Mouse (Mus musculus): ENCODE results near the gene Dqx1. TPM values are rescaled to one million over a fixed set of nuclear protein-coding genes. Genes with fewer than 3 reads are reported as not detected.

The Dqx1 gene
- 1.5 and 1.6 TPM in 2 replicates for polyA plus RNA-seq (2016; fragmentation: Nextera tagmentation; extraction: Ambion mirVana)

DNA sequence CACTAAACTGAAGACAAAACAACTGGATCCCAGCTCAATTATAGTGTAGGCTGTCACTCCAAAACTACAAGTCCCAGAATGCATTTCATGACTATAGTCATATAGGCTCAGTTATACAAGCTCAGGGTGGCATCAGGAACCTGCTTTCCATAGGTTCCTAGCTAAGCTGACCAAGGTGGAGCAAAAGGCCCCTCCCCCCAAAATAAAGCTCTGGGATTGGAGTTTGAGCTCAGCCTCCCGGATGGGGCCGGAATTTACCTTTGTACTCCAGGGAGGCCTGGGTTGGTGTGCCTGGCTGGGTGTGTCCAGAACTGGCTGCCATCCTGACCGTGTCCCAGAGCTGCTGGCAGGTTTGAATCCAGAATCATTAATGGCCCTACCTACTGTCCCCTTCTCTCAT is at the start of gene Dqx1:
TSS of gene Dqx1 (plus strand) at position 55 of the 400 bp plus-strand sequence.
- peaks cover 14% of the 10 kb centered on the region for H3K36me3 ChIP-seq
- no peak within 1 kb of the TSS for H3K4me2 ChIP-seq (replicated peaks)
- WGBS = 35% methylated on average over 3 of the region's 3 CpGs
- H3K4me1 ChIP-seq = peaks cover 17% of the 10 kb centered on the region
- ATAC-seq (ENCODE audit: insufficient number of reproducible peaks, insufficient read depth, low FRiP score, low TSS enrichment) = no peak
- H3K9ac ChIP-seq = no peak within 1 kb of the TSS
- H3K27me3 ChIP-seq = peaks cover 21% of the 10 kb centered on the region
- no peak within 1 kb of the TSS for H3K27ac ChIP-seq
- no peak within 1 kb of the TSS for H3K4me3 ChIP-seq
- no peaks in the 10 kb centered on the region for H3K9me3 ChIP-seq

DNA sequence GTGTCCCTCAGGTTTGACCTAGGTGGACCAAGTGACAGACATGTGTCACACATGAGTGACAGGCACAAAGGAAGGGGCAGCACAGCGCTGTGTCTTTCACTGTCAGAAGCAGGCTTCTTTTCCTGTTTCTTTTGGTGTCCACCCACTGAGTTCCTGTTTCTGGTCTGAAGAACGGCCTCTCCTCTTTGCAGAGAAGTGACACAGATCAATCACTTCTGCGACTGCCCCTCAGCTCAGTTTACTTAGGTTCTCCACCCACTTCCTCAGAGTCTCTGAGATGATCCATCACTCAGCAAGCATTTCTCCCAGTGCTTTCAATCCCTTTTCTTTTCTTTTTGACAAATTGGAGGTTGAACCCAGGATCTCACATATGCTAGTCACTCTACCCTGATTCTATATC is 49.0 kb upstream of the Dqx1 start:
- Histone ChIP-seq H3K4me2 (replicated peaks) (no peak overlapping the region), H3K9ac (no peak overlapping the region), H3K4me1 (0 out of 2 replicates have a peak, but pooled peaks cover 6% of the 10 kb centered on the region), H3K27me3 (no peaks in the 10 kb centered on the region), H3K27ac (no peak overlapping the region), H3K36me3 (no peaks in the 10 kb centered on the region), H3K4me3 (no peak overlapping the region), H3K9me3 (no peaks in the 10 kb centered on the region)
- ATAC-seq (ENCODE audit: insufficient number of reproducible peaks, insufficient read depth, low FRiP score, low TSS enrichment) = no peak
- 64% methylated on average over 3 of the region's 3 CpGs for WGBS

GRCm38 (mm10) chr6:83010010-83010409 is 47.6 kb upstream of the Dqx1 start:
- 63% methylated on average over 7 of the region's 7 CpGs for WGBS
- Histone ChIP-seq H3K9me3 (no peaks in the 10 kb centered on the region), H3K4me2 (replicated peaks) (no peak overlapping the region), H3K36me3 (no peaks in the 10 kb centered on the region), H3K9ac (no peak overlapping the region), H3K4me1 (0 out of 2 replicates have a peak, but pooled peaks cover 4% of the 10 kb centered on the region), H3K4me3 (no peak overlapping the region), H3K27me3 (no peaks in the 10 kb centered on the region), H3K27ac (no peak overlapping the region)
- no peak for ATAC-seq (ENCODE audit: insufficient number of reproducible peaks, insufficient read depth, low FRiP score, low TSS enrichment)

DNA sequence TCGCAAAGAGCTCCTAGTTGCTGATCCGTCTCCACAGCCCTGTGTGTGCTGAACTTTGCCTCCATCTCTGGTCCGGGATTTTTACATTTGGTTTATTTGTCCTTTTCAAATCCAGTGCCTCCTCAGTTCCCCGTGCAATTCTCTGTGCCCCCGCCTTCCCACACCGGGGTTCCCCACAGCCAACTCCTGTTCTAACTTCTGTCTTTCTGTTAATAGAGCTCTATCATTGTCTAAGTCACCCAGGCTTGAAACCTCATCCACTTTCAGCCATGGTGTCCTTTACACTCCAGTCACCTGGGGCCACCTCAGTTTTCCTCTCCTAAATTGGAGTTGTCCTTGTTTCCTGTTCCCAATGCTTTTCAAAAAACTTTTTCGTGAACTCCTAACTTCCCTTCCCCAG is 46.4 kb upstream of the Dqx1 start:
- no peaks in the 10 kb centered on the region for H3K36me3 ChIP-seq
- no peaks in the 10 kb centered on the region for H3K9me3 ChIP-seq
- WGBS = 86% methylated on average over 7 of the region's 7 CpGs
- no peak overlapping the region for H3K4me2 ChIP-seq (replicated peaks)
- H3K27me3 ChIP-seq = no peaks in the 10 kb centered on the region
- H3K27ac ChIP-seq = no peak overlapping the region
- no peak for ATAC-seq (ENCODE audit: insufficient number of reproducible peaks, insufficient read depth, low FRiP score, low TSS enrichment)
- H3K4me3 ChIP-seq = no peak overlapping the region
- H3K4me1 ChIP-seq = no peaks in the 10 kb centered on the region
- no peak overlapping the region for H3K9ac ChIP-seq

DNA sequence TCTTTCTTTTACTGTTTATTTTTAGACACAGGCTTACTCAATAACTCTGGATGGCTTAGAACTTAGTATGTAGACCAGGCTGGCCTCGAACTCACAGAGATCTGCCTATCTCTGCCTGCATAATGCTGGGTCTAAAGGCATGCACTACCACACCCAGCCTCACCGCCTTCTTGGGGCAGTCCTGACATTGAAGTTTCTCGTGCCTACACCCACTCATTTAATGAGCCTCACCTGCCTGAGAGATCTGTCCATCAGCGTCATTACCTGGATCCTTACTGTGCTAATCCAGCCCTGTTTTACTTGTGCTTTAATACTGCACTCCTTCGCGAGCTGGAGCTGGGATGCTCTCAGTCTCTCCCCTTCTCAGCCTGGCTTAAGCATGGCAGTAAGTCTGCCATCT is 45.9 kb upstream of the Dqx1 start:
- ATAC-seq (ENCODE audit: insufficient number of reproducible peaks, insufficient read depth, low FRiP score, low TSS enrichment) = no peak
- 74% methylated on average over 6 of the region's 6 CpGs for WGBS
- H3K4me2 ChIP-seq (replicated peaks) = no peak overlapping the region
- no peaks in the 10 kb centered on the region for H3K27me3 ChIP-seq
- no peak overlapping the region for H3K4me3 ChIP-seq
- H3K9ac ChIP-seq = no peak overlapping the region
- H3K4me1 ChIP-seq = no peaks in the 10 kb centered on the region
- H3K27ac ChIP-seq = no peak overlapping the region
- no peaks in the 10 kb centered on the region for H3K9me3 ChIP-seq
- no peaks in the 10 kb centered on the region for H3K36me3 ChIP-seq

DNA sequence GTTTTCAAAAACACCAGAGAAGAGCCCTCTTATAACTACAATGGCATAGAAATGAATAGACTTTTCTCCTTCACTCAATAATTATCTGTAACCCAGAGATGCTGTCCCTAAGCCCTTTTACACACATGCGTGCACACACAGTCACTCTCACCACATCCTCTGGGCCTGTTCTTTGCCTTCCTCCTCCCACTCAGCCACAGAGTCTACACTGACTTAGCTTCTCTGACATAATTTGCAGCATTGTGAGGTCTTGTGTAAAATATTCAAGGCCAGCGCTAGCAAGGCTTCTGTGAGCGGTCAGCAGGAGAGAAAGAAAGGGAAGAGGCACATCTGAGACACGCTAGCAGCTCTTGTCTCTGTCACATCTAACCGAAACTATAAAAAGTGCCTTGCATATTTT is 44.2 kb upstream of the Dqx1 start:
- H3K36me3 ChIP-seq = no peaks in the 10 kb centered on the region
- no peaks in the 10 kb centered on the region for H3K4me1 ChIP-seq
- H3K9ac ChIP-seq = no peak overlapping the region
- ATAC-seq (ENCODE audit: insufficient number of reproducible peaks, insufficient read depth, low FRiP score, low TSS enrichment) = no peak
- no peaks in the 10 kb centered on the region for H3K9me3 ChIP-seq
- no peak overlapping the region for H3K4me3 ChIP-seq
- H3K27me3 ChIP-seq = no peaks in the 10 kb centered on the region
- WGBS = 71% methylated on average over 5 of the region's 5 CpGs
- 0 out of 2 replicates have a peak overlapping the region, but pooled peaks have one; percentile 63 for H3K27ac ChIP-seq
- H3K4me2 ChIP-seq (replicated peaks) = no peak overlapping the region

GRCm38 (mm10) chr6:83014482-83015466 is 42.9 kb upstream of the Dqx1 start:
- no peaks in the 10 kb centered on the region for H3K4me1 ChIP-seq
- H3K27ac ChIP-seq = no peak overlapping the region
- no peaks in the 10 kb centered on the region for H3K9me3 ChIP-seq
- H3K4me3 ChIP-seq = no peak overlapping the region
- no peaks in the 10 kb centered on the region for H3K27me3 ChIP-seq
- 71% methylated on average over 12 of the region's 12 CpGs for WGBS
- no peak for ATAC-seq (ENCODE audit: insufficient number of reproducible peaks, insufficient read depth, low FRiP score, low TSS enrichment)
- H3K36me3 ChIP-seq = no peaks in the 10 kb centered on the region
- no peak overlapping the region for H3K4me2 ChIP-seq (replicated peaks)
- no peak overlapping the region for H3K9ac ChIP-seq

DNA sequence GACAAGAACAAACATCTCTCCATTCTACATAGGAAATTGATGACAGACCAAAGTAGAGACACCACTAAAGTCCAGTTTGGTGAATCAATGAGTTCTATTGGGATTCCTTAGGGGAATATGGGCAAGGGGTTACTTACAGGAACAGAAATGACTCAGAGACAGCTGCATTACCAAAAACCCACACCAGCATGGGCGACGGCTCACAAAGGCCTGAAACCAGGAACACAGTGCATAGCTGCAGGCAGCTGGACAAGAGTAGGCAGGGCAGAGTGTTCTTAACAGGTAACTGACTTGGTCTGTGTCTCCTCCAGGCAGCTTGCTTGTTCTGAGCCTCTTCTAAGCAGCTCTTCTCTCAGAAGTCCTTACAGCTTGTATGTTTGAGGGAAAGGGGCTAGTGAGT is 41.9 kb upstream of the Dqx1 start:
- H3K4me3 ChIP-seq = no peak overlapping the region
- no peak overlapping the region for H3K4me2 ChIP-seq (replicated peaks)
- ATAC-seq (ENCODE audit: insufficient number of reproducible peaks, insufficient read depth, low FRiP score, low TSS enrichment) = no peak
- H3K9me3 ChIP-seq = no peaks in the 10 kb centered on the region
- H3K9ac ChIP-seq = no peak overlapping the region
- no peak overlapping the region for H3K27ac ChIP-seq
- H3K4me1 ChIP-seq = no peaks in the 10 kb centered on the region
- 86% methylated on average over 2 of the region's 2 CpGs for WGBS
- no peaks in the 10 kb centered on the region for H3K36me3 ChIP-seq
- no peaks in the 10 kb centered on the region for H3K27me3 ChIP-seq

GRCm38 (mm10) chr6:83017190-83017589 is 40.5 kb upstream of the Dqx1 start:
- Histone ChIP-seq H3K9me3 (no peaks in the 10 kb centered on the region), H3K4me1 (no peaks in the 10 kb centered on the region), H3K36me3 (no peaks in the 10 kb centered on the region), H3K9ac (no peak overlapping the region), H3K27me3 (no peaks in the 10 kb centered on the region), H3K4me3 (no peak overlapping the region), H3K4me2 (replicated peaks) (no peak overlapping the region), H3K27ac (no peak overlapping the region)
- no peak for ATAC-seq (ENCODE audit: insufficient number of reproducible peaks, insufficient read depth, low FRiP score, low TSS enrichment)
- 48% methylated on average over 3 of the region's 3 CpGs for WGBS

GRCm38 (mm10) chr6:83019044-83019443 is 38.6 kb upstream of the Dqx1 start:
- ATAC-seq (ENCODE audit: insufficient number of reproducible peaks, insufficient read depth, low FRiP score, low TSS enrichment) = no peak
- H3K9me3 ChIP-seq = no peaks in the 10 kb centered on the region
- no peaks in the 10 kb centered on the region for H3K36me3 ChIP-seq
- no peak overlapping the region for H3K9ac ChIP-seq
- no peaks in the 10 kb centered on the region for H3K4me1 ChIP-seq
- WGBS = 68% methylated on average over 3 of the region's 3 CpGs
- H3K27ac ChIP-seq = no peak overlapping the region
- no peak overlapping the region for H3K4me2 ChIP-seq (replicated peaks)
- H3K4me3 ChIP-seq = no peak overlapping the region
- no peaks in the 10 kb centered on the region for H3K27me3 ChIP-seq

- no peaks in the 10 kb centered on the region for H3K36me3 ChIP-seq
- ATAC-seq (ENCODE audit: insufficient number of reproducible peaks, insufficient read depth, low FRiP score, low TSS enrichment) = no peak
- no peak overlapping the region for H3K4me2 ChIP-seq (replicated peaks)
- no peaks in the 10 kb centered on the region for H3K9me3 ChIP-seq
- H3K27ac ChIP-seq = no peak overlapping the region
- H3K9ac ChIP-seq = no peak overlapping the region
- H3K4me1 ChIP-seq = 0 out of 2 replicates have a peak, but pooled peaks cover 3% of the 10 kb centered on the region
- no peaks in the 10 kb centered on the region for H3K27me3 ChIP-seq
- H3K4me3 ChIP-seq = no peak overlapping the region
- WGBS = 87% methylated on average over 6 of the region's 6 CpGs
Measured at GRCm38 (mm10) chr6:83020121-83020520, 37.5 kb upstream of the Dqx1 start.
